Mouse (Mus musculus): ENCODE measurements around the gene Rtn4ip1.

Rtn4ip1 gene

DNA sequence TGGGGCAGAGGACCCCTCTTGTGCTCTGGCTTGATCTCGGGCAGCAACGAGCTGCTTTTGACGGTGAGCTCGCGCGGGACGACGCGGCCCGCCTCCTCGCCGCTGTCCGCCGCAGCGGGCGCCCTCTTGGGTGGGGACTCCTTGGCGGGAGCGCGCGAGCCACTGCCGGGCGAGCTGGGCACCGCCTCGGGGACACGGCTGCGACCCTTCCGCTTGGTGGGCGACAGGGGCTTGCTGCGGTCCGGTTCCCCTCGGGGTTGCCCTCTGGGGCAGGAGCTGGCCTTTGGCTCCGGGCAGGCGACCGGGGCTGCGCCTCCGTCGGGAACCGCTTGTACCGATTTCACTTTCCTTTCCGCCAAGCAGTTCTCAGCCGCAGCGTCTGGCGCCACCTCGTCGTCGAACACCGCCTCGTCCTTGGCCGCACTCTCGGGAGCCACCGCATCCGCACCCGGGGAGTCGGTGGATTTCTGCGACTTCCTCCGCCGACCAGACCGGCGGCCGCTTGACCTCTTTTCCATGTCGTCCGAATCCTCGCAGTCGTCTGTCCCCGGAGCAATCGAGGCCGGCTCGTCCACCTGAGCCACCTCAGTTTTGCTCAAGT lies 102.0 kb downstream of the Rtn4ip1 start:
- DNase-seq = peak; percentile 74

- DNase-seq = peak; percentile 51
Measured at GRCm38 (mm10) chr10:44004221-44004751, 102.7 kb downstream of the Rtn4ip1 start.

DNA sequence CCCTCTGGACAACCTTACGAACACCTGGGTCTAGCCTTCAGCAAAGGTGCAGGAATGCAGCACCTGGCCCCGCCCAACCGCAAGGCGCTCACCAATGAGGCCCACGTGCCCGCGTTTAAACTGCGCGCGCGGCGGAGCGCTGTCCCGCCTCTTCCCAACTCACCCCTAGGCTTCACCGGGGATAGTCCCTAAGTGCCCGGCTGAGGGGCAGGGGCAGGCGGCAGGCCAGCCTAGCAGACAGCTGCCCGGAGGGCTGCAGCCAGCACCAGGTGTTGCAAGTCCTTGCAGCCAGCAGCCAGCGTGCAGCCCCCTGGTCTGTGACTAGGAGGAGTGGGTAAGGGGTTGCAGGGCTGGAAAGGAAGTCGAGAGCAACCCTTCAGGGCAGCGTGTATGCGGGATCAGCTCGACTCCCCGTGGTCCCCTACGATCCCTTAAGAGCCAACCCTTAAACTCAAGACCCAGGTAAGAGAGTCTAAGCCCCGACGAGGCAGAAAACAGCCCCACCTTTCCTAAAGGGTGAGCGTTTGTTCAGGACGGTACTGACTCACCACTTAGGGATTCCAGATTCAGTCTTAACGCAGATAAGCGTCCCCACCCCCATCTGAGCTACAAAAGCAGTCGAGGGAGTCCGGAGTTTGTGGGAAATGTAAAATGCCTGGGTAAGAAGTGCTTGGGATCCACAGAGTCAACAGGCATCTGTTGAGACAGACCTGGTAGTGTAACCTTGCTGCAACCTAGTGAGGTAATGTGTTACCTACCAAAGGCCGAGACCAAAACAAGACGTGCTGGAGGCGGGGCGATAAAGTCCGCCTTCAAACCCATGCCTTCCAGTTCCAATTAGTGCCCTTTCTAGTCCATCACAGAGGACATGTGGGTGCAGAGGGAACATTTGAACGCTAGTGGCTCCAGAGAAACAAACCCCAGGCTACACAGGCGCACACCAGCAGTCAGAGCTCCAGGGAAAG lies 104.4 kb downstream of the Rtn4ip1 start:
- DNase-seq = peak; percentile 94

Data from kidney, adult 9 months (tissue).